Mouse (Mus musculus) kidney, adult 2 months (tissue): Measurements from ENCODE around the gene Fam84b. TPM values are rescaled to one million over a fixed set of nuclear protein-coding genes. Genes with fewer than 3 reads are reported as not detected.
"Not testable (repeated sequence)": the region's sequence is repeated elsewhere in the genome, so short reads cannot be mapped to it uniquely, and the experiment has no call there.

ENCODE experiments used
- DNase-seq: peaks from one replicate; pipeline ENCODE4 v3.0.0; 2021
- H3K27ac ChIP-seq: fragments of 200-500 bp; 2 replicates; pipeline ENCODE4 v1.5.1; 2012; ENCODE audit warnings: low read depth, low read length, control low read depth, inconsistent platforms; ENCODE audit not compliant: insufficient read depth
- H3K27me3 ChIP-seq: fragments of 200-500 bp; replicated peaks from 2 replicates; pipeline ENCODE4 v1.6.1; 2012; ENCODE audit warnings: mild to moderate bottlenecking, moderate library complexity, low read length, inconsistent platforms; ENCODE audit not compliant: control insufficient read depth, insufficient read depth
- H3K36me3 ChIP-seq: fragments of 200-500 bp; 2 replicates; pipeline ENCODE4 v1.6.1; 2012; ENCODE audit warnings: mild to moderate bottlenecking, moderate library complexity, low read length, inconsistent platforms; ENCODE audit not compliant: control insufficient read depth, insufficient read depth
- H3K4me1 ChIP-seq: fragments of 200-500 bp; 2 replicates; pipeline ENCODE4 v1.6.1; 2011; ENCODE audit warnings: low read length; ENCODE audit not compliant: control insufficient read depth, insufficient read depth
- H3K4me3 ChIP-seq: fragments of 200-500 bp; 2 replicates; pipeline ENCODE4 v1.5.1; 2011; ENCODE audit warnings: mild to moderate bottlenecking, low read depth, low read length, control low read depth; ENCODE audit not compliant: insufficient read depth
- CTCF ChIP-seq: fragments of 200-500 bp; conservative IDR thresholded peaks from 2 replicates; pipeline ENCODE4 v1.5.1; 2011; ENCODE audit warnings: low read depth, mild to moderate bottlenecking, control low read depth, low read length, moderate library complexity, mixed read lengths; ENCODE audit not compliant: insufficient read depth, insufficient read length
- POLR2A ChIP-seq: fragments of 200-500 bp; IDR thresholded peaks from one replicate; pipeline ENCODE4 v1.6.1; 2011; ENCODE audit warnings: low read depth, low read length, control low read depth
- WGBS: fragments of 180-500 bp; shearing (Covaris S2); methylation state at CpG from one replicate; pipeline ENCODE4 v1.1.7; 2018; 5-methylcytosine and 5-hydroxymethylcytosine counted together
- polyA plus RNA-seq: library from polyadenylated mRNA; depleted of rRNA; stranded (reverse); fragments of >200 nt; gene quantifications from 2 replicates; pipeline ENCODE4 v1.2.3, GENCODE M21; 2012

The Fam84b gene
- polyA plus RNA-seq, 1 experiment: 18.1 TPM

GRCm38 (mm10) chr15:60855112-60855511 is 1.5 kb upstream of the Fam84b start:
- H3K27me3 ChIP-seq: no peaks in the 10 kb centered on the region
- TF ChIP-seq POLR2A (no peak), CTCF (no peak)
- H3K4me3 ChIP-seq: no peak overlapping the region
- no peak for DNase-seq
- H3K36me3 ChIP-seq: no peaks in the 10 kb centered on the region
- no peak overlapping the region for H3K27ac ChIP-seq
- peaks cover 3% of the 10 kb centered on the region for H3K4me1 ChIP-seq
- 37% methylated on average over 1 of the region's 1 CpGs for WGBS

- Histone ChIP-seq H3K27me3 (no peaks in the 10 kb centered on the region), H3K4me1 (peaks cover 3% of the 10 kb centered on the region), H3K27ac (no peak overlapping the region), H3K36me3 (no peaks in the 10 kb centered on the region), H3K4me3 (no peak overlapping the region)
- WGBS: 91% methylated on average over 4 of the region's 4 CpGs
- TF ChIP-seq CTCF (no peak), POLR2A (no peak)
- DNase-seq: no peak
These were observed 573 bp upstream of the Fam84b start for GRCm38 (mm10) chr15:60854151-60854550.

GRCm38 (mm10) chr15:60848630-60849029 is 4.9 kb downstream of the Fam84b start:
- no peak for DNase-seq
- no peak for TF ChIP-seq CTCF
- TF ChIP-seq POLR2A: no peak
- Histone ChIP-seq H3K27ac (no peak overlapping the region), H3K4me1 (peaks cover 3% of the 10 kb centered on the region), H3K27me3 (no peaks in the 10 kb centered on the region), H3K4me3 (no peak overlapping the region), H3K36me3 (no peaks in the 10 kb centered on the region)
- WGBS: 63% methylated on average over 3 of the region's 3 CpGs

GRCm38 (mm10) chr15:60846291-60846690 is 7.3 kb downstream of the Fam84b start:
- Histone ChIP-seq H3K27me3 (no peaks in the 10 kb centered on the region), H3K27ac (no peak overlapping the region), H3K4me3 (no peak overlapping the region), H3K36me3 (no peaks in the 10 kb centered on the region), H3K4me1 (no peaks in the 10 kb centered on the region)
- WGBS: 76% methylated on average over 6 of the region's 6 CpGs
- no peak for DNase-seq
- TF ChIP-seq CTCF: no peak
- TF ChIP-seq POLR2A: no peak

- no peak overlapping the region for H3K4me3 ChIP-seq
- no peaks in the 10 kb centered on the region for H3K27me3 ChIP-seq
- TF ChIP-seq POLR2A (no peak), CTCF (no peak)
- no peak for DNase-seq
- H3K36me3 ChIP-seq: no peaks in the 10 kb centered on the region
- no peaks in the 10 kb centered on the region for H3K4me1 ChIP-seq
- WGBS: 36% methylated on average over 3 of the region's 3 CpGs
- H3K27ac ChIP-seq: no peak overlapping the region
These were observed 7.7 kb downstream of the Fam84b start for GRCm38 (mm10) chr15:60845886-60846285.

- 75% methylated on average over 4 of the region's 4 CpGs for WGBS
- H3K36me3 ChIP-seq: no peaks in the 10 kb centered on the region
- no peak overlapping the region for H3K4me3 ChIP-seq
- no peak for DNase-seq
- TF ChIP-seq POLR2A (no peak), CTCF (no peak)
- H3K27me3 ChIP-seq: no peaks in the 10 kb centered on the region
- no peak overlapping the region for H3K27ac ChIP-seq
- H3K4me1 ChIP-seq: peaks cover 17% of the 10 kb centered on the region
These were observed 11.8 kb downstream of the Fam84b start for GRCm38 (mm10) chr15:60841785-60842184.

- H3K36me3 ChIP-seq, H3K27me3 ChIP-seq, DNase-seq, H3K27ac ChIP-seq, H3K4me3 ChIP-seq: not testable (repeated sequence)
- H3K4me1 ChIP-seq: peaks cover 17% of the 10 kb centered on the region
These were observed 12.3 kb downstream of the Fam84b start for GRCm38 (mm10) chr15:60841312-60841711.

GRCm38 (mm10) chr15:60840296-60840670 is 13.3 kb downstream of the Fam84b start:
- H3K36me3 ChIP-seq: no peaks in the 10 kb centered on the region
- H3K4me1 ChIP-seq: peaks cover 17% of the 10 kb centered on the region
- H3K27ac ChIP-seq: no peak overlapping the region
- no peak for DNase-seq
- no peak for TF ChIP-seq POLR2A
- TF ChIP-seq CTCF: no peak
- WGBS: 52% methylated on average over 4 of the region's 4 CpGs
- no peak overlapping the region for H3K4me3 ChIP-seq
- no peaks in the 10 kb centered on the region for H3K27me3 ChIP-seq
